Mouse (Mus musculus): Measurements from ENCODE around the gene Pick1.

Pick1 gene

GRCm38 (mm10) chr15:79270317-79271123, 41.5 kb downstream of the Pick1 start:
- no peak for DNase-seq (ENCODE audit: low read depth, low spot score)

- DNase-seq (ENCODE audit: low read depth, low spot score): no peak
Measured at GRCm38 (mm10) chr15:79271124-79271746, 42.3 kb downstream of the Pick1 start.

GRCm38 (mm10) chr15:79273020-79273419, 44.0 kb downstream of the Pick1 start:
- DNase-seq (ENCODE audit: low read depth, low spot score): no peak

GRCm38 (mm10) chr15:79277728-79278127, 48.8 kb downstream of the Pick1 start:
- DNase-seq (ENCODE audit: low read depth, low spot score): no peak

GRCm38 (mm10) chr15:79280209-79280608, 51.2 kb downstream of the Pick1 start:
- no peak for DNase-seq (ENCODE audit: low read depth, low spot score)

- DNase-seq (ENCODE audit: low read depth, low spot score): no peak
Measured at GRCm38 (mm10) chr15:79280850-79281249, 51.9 kb downstream of the Pick1 start.

- no peak for DNase-seq (ENCODE audit: low read depth, low spot score)
Measured at GRCm38 (mm10) chr15:79281389-79281788, 52.4 kb downstream of the Pick1 start.

GRCm38 (mm10) chr15:79282434-79282833, 53.5 kb downstream of the Pick1 start:
- no peak for DNase-seq (ENCODE audit: low read depth, low spot score)

- no peak for DNase-seq (ENCODE audit: low read depth, low spot score)
Measured at GRCm38 (mm10) chr15:79283371-79283770, 54.4 kb downstream of the Pick1 start.

GRCm38 (mm10) chr15:79285399-79285798, 56.4 kb downstream of the Pick1 start, which contains the start of gene Baiap2l2:
Baiap2l2 (minus strand) TSS chr15:79285537.
- no peak for DNase-seq (ENCODE audit: low read depth, low spot score)

GRCm38 (mm10) chr15:79286141-79286540, 57.2 kb downstream of the Pick1 start:
- DNase-seq (ENCODE audit: low read depth, low spot score): no peak

- no peak for DNase-seq (ENCODE audit: low read depth, low spot score)
Measured at GRCm38 (mm10) chr15:79287091-79287490, 58.1 kb downstream of the Pick1 start.

- no peak for DNase-seq (ENCODE audit: low read depth, low spot score)
Measured at GRCm38 (mm10) chr15:79288387-79288786, 59.4 kb downstream of the Pick1 start.

- no peak for DNase-seq (ENCODE audit: low read depth, low spot score)
Measured at GRCm38 (mm10) chr15:79289441-79289840, 60.5 kb downstream of the Pick1 start.

- no peak for DNase-seq (ENCODE audit: low read depth, low spot score)
Measured at GRCm38 (mm10) chr15:79290340-79290739, 61.4 kb downstream of the Pick1 start.

- no peak for DNase-seq (ENCODE audit: low read depth, low spot score)
Measured at GRCm38 (mm10) chr15:79292779-79293178, 63.8 kb downstream of the Pick1 start.

GRCm38 (mm10) chr15:79298553-79298952, 69.6 kb downstream of the Pick1 start:
- no peak for DNase-seq (ENCODE audit: low read depth, low spot score)

All from retina, postnatal 7 days (tissue).